Mouse (Mus musculus): ENCODE measurements around the gene Gle1.

The Gle1 gene

DNA sequence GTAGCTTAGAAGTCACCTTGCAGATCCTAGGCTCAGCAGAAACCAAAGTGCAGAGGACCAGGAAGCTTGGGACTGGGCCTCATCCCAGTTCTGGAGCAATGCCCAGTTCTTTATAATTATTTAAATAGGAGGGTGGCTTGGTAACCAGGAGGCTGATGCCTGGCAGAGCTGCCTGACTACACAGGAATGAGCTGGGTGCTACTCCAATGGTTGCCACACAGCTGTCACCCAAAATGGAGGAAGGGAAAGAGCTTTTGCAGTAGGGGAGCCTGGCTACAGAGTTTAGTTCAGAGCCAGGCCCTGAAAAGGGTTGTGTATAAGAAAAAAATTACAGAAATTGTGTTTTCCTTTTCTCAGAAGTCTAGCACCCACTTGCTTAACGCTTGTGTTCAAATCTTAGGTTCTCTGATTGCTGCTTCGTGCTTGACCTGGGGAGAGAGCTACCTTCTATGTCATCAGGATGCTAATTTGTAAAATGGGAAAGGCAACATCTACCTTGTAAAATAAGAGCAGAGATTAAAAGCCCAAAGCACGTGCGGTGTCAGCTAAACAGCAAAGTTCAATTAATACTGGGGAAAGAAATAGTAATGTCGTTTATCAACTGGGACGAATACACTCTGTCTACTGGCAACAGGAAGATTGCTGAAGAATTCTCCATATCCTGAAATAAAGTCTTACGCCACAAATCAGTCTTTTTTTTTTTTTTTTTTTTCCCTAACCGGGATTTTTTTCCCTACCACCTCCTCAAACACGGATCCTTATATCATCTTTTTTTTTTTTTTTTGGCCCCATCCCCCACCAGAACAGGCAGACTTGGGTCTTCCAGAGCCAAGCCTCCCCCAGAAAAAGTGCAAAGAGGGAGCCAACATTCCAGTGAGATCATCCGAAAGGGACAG is 29.4 kb downstream of the Gle1 start:
- peak; percentile 17 for DNase-seq (ENCODE audit: low read depth, low spot score)

GRCm38 (mm10) chr2:29965250-29965843 is 30.1 kb downstream of the Gle1 start, which contains the start of gene Sptan1:
Gene Sptan1 (plus strand): TSS chr2:29965560.
- DNase-seq (ENCODE audit: low read depth, low spot score): peak; percentile 97

- no peak for DNase-seq (ENCODE audit: low read depth, low spot score)
Measured at GRCm38 (mm10) chr2:29965906-29966305, 30.7 kb downstream of the Gle1 start.

- no peak for DNase-seq (ENCODE audit: low read depth, low spot score)
Measured at GRCm38 (mm10) chr2:29966826-29967225, 31.6 kb downstream of the Gle1 start.

DNA sequence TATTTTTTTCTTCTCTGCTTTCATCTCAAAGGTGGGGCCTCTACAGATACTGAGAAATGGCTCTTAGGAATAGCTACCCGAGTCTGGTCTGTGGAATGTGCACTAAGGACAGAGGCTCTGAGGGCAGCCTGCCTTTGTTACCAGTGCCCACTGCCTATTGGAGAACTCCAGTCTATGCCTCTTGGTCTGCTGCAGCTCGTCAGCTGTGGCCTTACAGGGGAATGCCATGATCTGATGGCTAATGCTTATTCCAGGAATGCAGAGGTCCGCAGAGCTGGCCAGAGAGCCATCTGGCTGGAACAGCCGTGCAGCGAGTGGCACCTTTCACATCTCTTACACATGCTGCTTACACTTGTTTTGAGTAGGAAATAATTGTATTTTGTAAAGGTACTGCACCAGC is 32.5 kb downstream of the Gle1 start:
- DNase-seq (ENCODE audit: low read depth, low spot score): no peak

DNA sequence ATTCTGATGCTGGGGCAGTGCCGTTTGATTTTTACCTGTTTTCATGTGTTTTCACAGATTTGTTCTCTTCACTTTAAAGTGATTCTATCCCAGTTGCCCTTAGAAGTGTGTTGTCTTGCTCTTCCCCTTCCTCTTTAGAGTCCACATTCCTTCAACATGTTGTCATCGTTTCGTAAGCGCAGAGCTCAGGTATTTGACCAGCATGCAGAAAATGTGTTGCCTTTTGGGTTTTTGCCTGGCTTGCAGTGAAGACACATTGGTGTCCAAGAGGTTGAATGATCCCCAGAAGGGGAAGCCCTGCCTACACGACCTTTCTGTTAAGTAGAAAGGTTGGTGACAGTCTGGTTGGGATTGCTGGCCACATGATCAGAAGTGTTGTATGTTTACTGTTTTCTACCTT is 33.4 kb downstream of the Gle1 start:
- DNase-seq (ENCODE audit: low read depth, low spot score): no peak

DNA sequence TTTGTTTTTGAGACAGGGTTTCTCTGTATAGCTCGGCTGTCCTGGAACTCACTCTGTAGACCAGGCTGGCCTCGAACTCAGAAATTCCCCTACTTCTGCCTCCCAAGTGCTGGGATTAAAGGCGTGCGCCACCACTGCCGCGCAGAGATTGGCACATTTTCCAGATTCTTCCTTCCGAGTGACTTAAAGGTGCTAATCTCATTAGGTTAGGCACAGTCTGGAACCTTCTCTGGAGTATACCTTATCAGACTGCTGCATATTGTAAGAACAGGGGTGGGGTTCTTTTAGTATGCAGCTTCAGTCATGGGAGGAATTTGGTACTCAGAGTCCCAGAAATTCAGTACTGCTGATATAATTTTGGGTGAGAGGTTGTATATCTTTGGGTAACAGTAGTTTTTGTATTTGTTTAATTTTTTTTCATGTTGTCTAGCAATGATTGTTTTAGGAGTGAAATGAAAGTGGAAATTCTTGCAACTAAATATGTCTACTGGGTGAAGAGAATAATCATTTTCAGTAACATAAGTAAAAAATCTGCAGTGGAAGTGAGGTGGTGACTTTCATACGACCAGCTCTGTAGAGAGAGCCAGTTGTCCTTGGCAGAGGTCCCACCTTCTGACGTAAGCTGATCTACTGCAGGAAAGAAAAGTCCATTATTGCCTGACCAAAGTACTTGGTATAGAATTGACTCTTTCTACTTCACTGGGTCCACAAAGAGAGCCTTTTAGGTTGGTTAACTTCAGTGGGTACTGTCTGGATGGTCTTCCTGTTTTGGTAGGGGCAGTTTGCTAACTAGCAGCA is 36.8 kb downstream of the Gle1 start:
- no peak for DNase-seq (ENCODE audit: low read depth, low spot score)

- no peak for DNase-seq (ENCODE audit: low read depth, low spot score)
Measured at GRCm38 (mm10) chr2:29973525-29973924, 38.3 kb downstream of the Gle1 start.

DNA sequence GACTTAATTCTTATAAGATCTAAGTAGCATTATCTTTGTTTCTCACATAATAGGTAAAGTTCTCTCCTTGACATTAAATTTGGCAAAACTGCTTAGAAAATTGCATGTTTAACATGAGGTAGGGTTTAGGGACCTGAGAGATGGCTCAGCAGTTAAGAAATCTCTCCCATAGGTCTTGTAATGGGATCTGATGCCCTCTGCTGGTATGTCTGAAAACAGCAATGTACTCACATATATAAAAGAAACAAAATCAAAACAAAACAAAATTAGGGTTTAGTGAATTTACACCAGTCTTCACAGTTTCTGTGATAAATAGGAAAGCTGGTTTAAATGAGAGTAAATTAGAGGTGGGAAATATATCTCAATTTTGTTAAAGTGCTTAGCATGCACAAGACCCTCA is 42.1 kb downstream of the Gle1 start:
- DNase-seq (ENCODE audit: low read depth, low spot score): peak; percentile 71

- DNase-seq (ENCODE audit: low read depth, low spot score): no peak
Measured at GRCm38 (mm10) chr2:29980661-29981060, 45.4 kb downstream of the Gle1 start.

DNA sequence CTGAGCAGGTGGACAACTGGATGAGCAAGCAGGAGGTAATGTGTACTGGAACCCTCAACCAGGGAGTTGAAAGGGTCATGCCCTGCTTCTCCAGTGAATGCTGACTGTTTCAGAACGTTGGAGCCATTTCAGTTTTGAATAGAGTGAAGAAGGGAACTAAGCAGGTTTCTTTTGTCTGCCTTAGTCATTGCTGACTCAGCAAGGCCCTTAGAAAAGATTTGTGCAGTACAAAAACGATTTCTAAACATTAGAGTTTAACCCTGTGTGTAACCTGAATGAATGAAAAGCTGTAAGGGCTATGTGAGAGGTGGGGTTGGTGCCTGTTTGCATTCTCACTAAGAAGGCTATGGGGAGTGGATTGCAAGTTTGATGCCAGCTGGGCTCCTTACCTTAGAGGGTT is 56.7 kb downstream of the Gle1 start:
- no peak for DNase-seq (ENCODE audit: low read depth, low spot score)

- no peak for DNase-seq (ENCODE audit: low read depth, low spot score)
Measured at GRCm38 (mm10) chr2:30009101-30009500, 73.9 kb downstream of the Gle1 start.
